Mouse (Mus musculus) layer of hippocampus, postnatal 14 days (tissue): ENCODE measurements at regions not wholly inside any gene's neighbourhood (a gene's known extent, or its start where the extent isn't known, plus 50 kb on each side); places are given as distances from the start of the nearest gene placed in this dataset.

Experiments used
- DNase-seq, 2 experiments: peaks; one replicate each; pipeline ENCODE4 v3.0.0; 2021 to 2022; ENCODE audit warnings: low spot score in 2 of 2, mixed read lengths in 1 of 2

GRCm38 (mm10) chr4:150800774-150801173 is 52.9 kb upstream of the Errfi1 start:
- DNase-seq: no peak

- DNase-seq: no peak
These were observed 53.9 kb upstream of the Errfi1 start for GRCm38 (mm10) chr4:150799550-150800398.

GRCm38 (mm10) chr4:150798783-150799530 is 54.8 kb upstream of the Errfi1 start:
- no peak for DNase-seq

- no peak for DNase-seq
These were observed 55.4 kb upstream of the Errfi1 start for GRCm38 (mm10) chr4:150798281-150798680.

- no peak for DNase-seq
These were observed 56.7 kb upstream of the Errfi1 start for GRCm38 (mm10) chr4:150797057-150797456.

GRCm38 (mm10) chr4:150794878-150795277 is 58.8 kb upstream of the Errfi1 start:
- no peak for DNase-seq

- DNase-seq: no peak
These were observed 59.4 kb upstream of the Errfi1 start for GRCm38 (mm10) chr4:150794257-150794794.

GRCm38 (mm10) chr4:150793146-150793545 is 60.6 kb upstream of the Errfi1 start:
- DNase-seq: no peak

GRCm38 (mm10) chr4:150789166-150789565 is 64.6 kb upstream of the Errfi1 start:
- DNase-seq: no peak

- no peak for DNase-seq
These were observed 66.6 kb upstream of the Errfi1 start for GRCm38 (mm10) chr4:150787113-150787512.

- no peak for DNase-seq
These were observed 67.1 kb upstream of the Errfi1 start for GRCm38 (mm10) chr4:150786651-150787050.

- DNase-seq: no peak
These were observed 68.9 kb upstream of the Errfi1 start for GRCm38 (mm10) chr4:150784491-150785451.

- no peak for DNase-seq
These were observed 72.4 kb upstream of the Errfi1 start for GRCm38 (mm10) chr4:150781304-150781703.

- DNase-seq: no peak
These were observed 74.4 kb upstream of the Errfi1 start for GRCm38 (mm10) chr4:150779340-150779739.

- DNase-seq: no peak
These were observed 75.0 kb upstream of the Errfi1 start for GRCm38 (mm10) chr4:150778683-150779082.

GRCm38 (mm10) chr4:150775695-150776521 is 77.8 kb upstream of the Errfi1 start:
- no peak for DNase-seq

- DNase-seq: no peak
These were observed 78.4 kb upstream of the Errfi1 start for GRCm38 (mm10) chr4:150775281-150775680.

- no peak for DNase-seq
These were observed 79.3 kb upstream of the Errfi1 start for GRCm38 (mm10) chr4:150774289-150774914.

GRCm38 (mm10) chr4:150771922-150772651 is 81.6 kb upstream of the Errfi1 start:
- DNase-seq: no peak
